Mouse (Mus musculus) C2C12 (cell line): ENCODE measurements around the gene Jph3.

Source experiments
- CTCF ChIP-seq: IDR thresholded peaks from one replicate; pipeline ENCODE4 v1.5.1; 2011; ENCODE audit not compliant: control insufficient read depth, insufficient read depth, insufficient read length
- MAX ChIP-seq: IDR thresholded peaks from one replicate; pipeline ENCODE4 v1.6.1; 2011; ENCODE audit warnings: mild to moderate bottlenecking, control low read depth
- USF1 ChIP-seq: IDR thresholded peaks from one replicate; pipeline ENCODE4 v1.6.1; 2011; ENCODE audit warnings: low read depth, mild to moderate bottlenecking, control low read depth, moderate library complexity

- TF ChIP-seq CTCF: no peak
- TF ChIP-seq MAX: no peak
- TF ChIP-seq USF1: no peak
Measured at GRCm38 (mm10) chr8:121798401-121798800, 69.0 kb downstream of the Jph3 start.
